In genomic region chr15:68362081-68363057, GRCm38 (mm10) we compare ENCODE assay signal across 8 mouse cellular contexts.
DNase-seq lines count a peak whose midpoint lies in the region; ATAC-seq lines count a peak whose summit lies in the region.

No protein-coding gene starts in this region.

- H3K36me3 ChIP-seq in hindbrain, embryonic 11.5 days (ENCODE audit: control insufficient read depth, insufficient read depth, low read length) = no peaks in the 10 kb centered on the region

- peak overlapping the region; percentile 84 for H3K9ac ChIP-seq in hindbrain, embryonic 11.5 days (ENCODE audit: low read depth, low read length)

- H3K27ac ChIP-seq in hindbrain, embryonic 11.5 days (ENCODE audit: low read depth, low read length) = peak overlapping the region; percentile 89

- no peaks in the 10 kb centered on the region for H3K4me1 ChIP-seq in hindbrain, embryonic 11.5 days (replicated peaks; ENCODE audit: control insufficient read depth, insufficient read depth, low read length)

- peak; percentile 48 for DNase-seq in R1 (ENCODE audit: low read depth, low spot score)
- peak; percentile 51 for DNase-seq in cerebellum, adult 8-10 months
- DNase-seq in hindbrain, embryonic 11.5 days (ENCODE audit: low spot score) = peak; percentile 59
- peak; percentile 18 to 24 for DNase-seq in layer of hippocampus, postnatal 36 days
- DNase-seq in right cerebral cortex, postnatal 14 days = peak; percentile 33
- DNase-seq in yolk sac, embryonic 10.5 days (ENCODE audit: low spot score) = peak; percentile 47

- no peaks in the 10 kb centered on the region for H3K27me3 ChIP-seq in hindbrain, embryonic 11.5 days (ENCODE audit: control insufficient read depth, insufficient read depth, low read length)

- peak overlapping the region; percentile 79 for H3K4me2 ChIP-seq in hindbrain, embryonic 11.5 days (replicated peaks; ENCODE audit: low read depth, low read length)

- peak; percentile 3; the same call in 1 of the 2 replicates for ATAC-seq in frontal cortex, adult (ENCODE audit: low TSS enrichment)
- ATAC-seq in hindbrain, embryonic 11.5 days (ENCODE audit: low FRiP score) = peak; percentile 41
- ATAC-seq in megakaryocyte, adult 5-6 weeks (ENCODE audit: poor library complexity, severe bottlenecking) = peak; percentile 28

- H3K9me3 ChIP-seq in hindbrain, embryonic 11.5 days (ENCODE audit: control insufficient read depth, low read length) = no peaks in the 10 kb centered on the region

- under 1% methylated on average over 40 of the region's 121 CpGs for WGBS in hindbrain, embryonic 11.5 days

- H3K4me3 ChIP-seq in hindbrain, embryonic 11.5 days (ENCODE audit: low read depth, low read length) = peak overlapping the region; percentile 85

Comparison
In these comparisons a context has a peak if more than half of its experiments do, and no peak if none do; other contexts are left out.
1. Peak in every context shown above with its lines: DNase-seq, ATAC-seq, H3K4me3 ChIP-seq and H3K27ac ChIP-seq.